ENCODE assay signal across 8 mouse cellular contexts in genomic region chr3:52196047-52196935, GRCm38 (mm10).
DNase-seq lines count a peak whose midpoint lies in the region; ATAC-seq and TF ChIP-seq lines count a peak whose summit lies in the region.

No protein-coding gene starts in this region.

- H3K79me2 ChIP-seq in myocyte (ENCODE audit: control insufficient read depth, insufficient read depth): no peaks in the 10 kb centered on the region

- H3K9ac ChIP-seq in embryonic facial prominence, embryonic 11.5 days (replicated peaks; ENCODE audit: low read length): peak overlapping the region; percentile 78
- peak overlapping the region; percentile 74 for H3K9ac ChIP-seq in heart, embryonic 11.5 days (ENCODE audit: low read depth, low read length)
- H3K9ac ChIP-seq in kidney, embryonic 14.5 days (ENCODE audit: low read depth, low read length): peak overlapping the region; percentile 63
- H3K9ac ChIP-seq in liver, embryonic 12.5 days: peak overlapping the region; percentile 44

- H3K27me3 ChIP-seq in embryonic facial prominence, embryonic 11.5 days (ENCODE audit: control insufficient read depth, insufficient read depth, low read length): no peaks in the 10 kb centered on the region
- H3K27me3 ChIP-seq in heart, embryonic 11.5 days (ENCODE audit: control insufficient read depth, insufficient read depth, low read length): no peaks in the 10 kb centered on the region
- no peaks in the 10 kb centered on the region for H3K27me3 ChIP-seq in kidney, embryonic 14.5 days (ENCODE audit: control insufficient read depth, insufficient read depth, low read length)
- peaks cover 45% of the 10 kb centered on the region for H3K27me3 ChIP-seq in liver, embryonic 12.5 days (replicated peaks)
- no peaks in the 10 kb centered on the region for H3K27me3 ChIP-seq in myocyte (ENCODE audit: control insufficient read depth, insufficient read depth, insufficient read length)

- ATAC-seq in embryonic facial prominence, embryonic 11.5 days (replicated peaks; ENCODE audit: insufficient number of reproducible peaks, low FRiP score, low TSS enrichment, low read depth): peak; percentile 72
- ATAC-seq in heart, embryonic 11.5 days (replicated peaks; ENCODE audit: insufficient number of reproducible peaks, low FRiP score, low TSS enrichment): peak; percentile 39; the same call in 1 of the 2 replicates
- peak; percentile 81 for ATAC-seq in kidney, embryonic 14.5 days (ENCODE audit: low FRiP score, low TSS enrichment)
- ATAC-seq in liver, embryonic 12.5 days: no peak

- H3ac ChIP-seq in myocyte (ENCODE audit: control insufficient read depth, insufficient read length): peak overlapping the region; percentile 13

- peaks cover 4% of the 10 kb centered on the region; the same call in 1 of the 2 replicates for H3K4me1 ChIP-seq in embryonic facial prominence, embryonic 11.5 days (ENCODE audit: control insufficient read depth, insufficient read depth, low read length)
- H3K4me1 ChIP-seq in heart, embryonic 11.5 days (ENCODE audit: control insufficient read depth, insufficient read depth, low read length): peaks cover 22% of the 10 kb centered on the region
- peaks cover 12% of the 10 kb centered on the region for H3K4me1 ChIP-seq in kidney, embryonic 14.5 days (ENCODE audit: control insufficient read depth, insufficient read depth, low read length)
- H3K4me1 ChIP-seq in liver, embryonic 12.5 days: peaks cover 23% of the 10 kb centered on the region

- peak; percentile 85 for DNase-seq in 3T3-L1 (ENCODE audit: low read depth, low spot score)
- DNase-seq in adrenal gland, postnatal 36 days: peak; percentile 85 to 89
- peak; percentile 90 for DNase-seq in embryonic facial prominence, embryonic 11.5 days (ENCODE audit: low spot score)
- DNase-seq in spleen, postnatal 36 days (ENCODE audit: low spot score in 2 of 2): peak; percentile 43 to 64

- WGBS in embryonic facial prominence, embryonic 11.5 days: 5% methylated on average over 27 of the region's 39 CpGs
- 5% methylated on average over 30 of the region's 39 CpGs for WGBS in heart, embryonic 11.5 days (ENCODE audit: insufficient replicate concordance)
- WGBS in kidney, embryonic 14.5 days: 3% methylated on average over 37 of the region's 39 CpGs
- WGBS in liver, embryonic 12.5 days (ENCODE audit: insufficient replicate concordance): 7% methylated on average over 31 of the region's 39 CpGs

- H3K4me3 ChIP-seq in embryonic facial prominence, embryonic 11.5 days (ENCODE audit: low read depth, low read length): peak overlapping the region; percentile 32
- peak overlapping the region; percentile 45 for H3K4me3 ChIP-seq in heart, embryonic 11.5 days (ENCODE audit: low read depth, low read length)
- H3K4me3 ChIP-seq in kidney, embryonic 14.5 days (ENCODE audit: low read length): peak overlapping the region; percentile 45
- peak overlapping the region; percentile 46 for H3K4me3 ChIP-seq in liver, embryonic 12.5 days
- H3K4me3 ChIP-seq in myocyte: peak overlapping the region; percentile 15

- H3K4me2 ChIP-seq in embryonic facial prominence, embryonic 11.5 days (ENCODE audit: low read depth, low read length): peak overlapping the region; percentile 73
- H3K4me2 ChIP-seq in heart, embryonic 11.5 days: peak overlapping the region; percentile 73
- peak overlapping the region; percentile 73 for H3K4me2 ChIP-seq in kidney, embryonic 14.5 days (replicated peaks; ENCODE audit: low read depth, low read length)
- peak overlapping the region; percentile 71 for H3K4me2 ChIP-seq in liver, embryonic 12.5 days
- peak overlapping the region; percentile 97 for H3K4me2 ChIP-seq in myocyte (ENCODE audit: low read depth)

- no peaks in the 10 kb centered on the region for H3K36me3 ChIP-seq in embryonic facial prominence, embryonic 11.5 days (replicated peaks; ENCODE audit: control insufficient read depth, insufficient read depth, low read depth, low read length)
- no peaks in the 10 kb centered on the region for H3K36me3 ChIP-seq in heart, embryonic 11.5 days (ENCODE audit: control insufficient read depth, insufficient read depth, low read length)
- no peaks in the 10 kb centered on the region for H3K36me3 ChIP-seq in kidney, embryonic 14.5 days (ENCODE audit: control insufficient read depth, insufficient read depth, low read length)
- no peaks in the 10 kb centered on the region for H3K36me3 ChIP-seq in liver, embryonic 12.5 days
- H3K36me3 ChIP-seq in myocyte (ENCODE audit: control insufficient read depth, insufficient read depth): no peaks in the 10 kb centered on the region

- H3K9me3 ChIP-seq in embryonic facial prominence, embryonic 11.5 days (replicated peaks; ENCODE audit: control insufficient read depth, low read length): no peaks in the 10 kb centered on the region
- H3K9me3 ChIP-seq in heart, embryonic 11.5 days (replicated peaks; ENCODE audit: control insufficient read depth, low read length): no peaks in the 10 kb centered on the region
- H3K9me3 ChIP-seq in kidney, embryonic 14.5 days (ENCODE audit: control insufficient read depth, low read length): no peaks in the 10 kb centered on the region
- no peaks in the 10 kb centered on the region for H3K9me3 ChIP-seq in liver, embryonic 12.5 days (replicated peaks)

- TF ChIP-seq POLR2A in myocyte (IDR thresholded peaks at IDR 0.05; ENCODE audit: insufficient read length, low read depth): no peak

- 0 out of 2 replicates have a peak overlapping the region, but pooled peaks have one; percentile 22 for H3K27ac ChIP-seq in embryonic facial prominence, embryonic 11.5 days (replicated peaks; ENCODE audit: low read depth, low read length)
- no peak overlapping the region for H3K27ac ChIP-seq in heart, embryonic 11.5 days (ENCODE audit: low read depth, low read length)
- peak overlapping the region; percentile 32; the same call in 1 of the 2 replicates for H3K27ac ChIP-seq in kidney, embryonic 14.5 days (ENCODE audit: low read depth, low read length)
- no peak overlapping the region for H3K27ac ChIP-seq in liver, embryonic 12.5 days

TF ChIP-seq in myocyte, 11 proteins besides CTCF, POLR2A, EP300 and RAD21:
- TF ChIP-seq E2F4 (IDR thresholded peaks at IDR 0.05; ENCODE audit: insufficient read depth) (no peak), MYOD1 (IDR thresholded peaks at IDR 0.05; ENCODE audit: control insufficient read depth in 1 of 3, insufficient read length in 2 of 3, low read depth in 2 of 3) (peak in 1 of 3 experiments; percentile 27)

Comparison
In these comparisons a context has a peak if more than half of its experiments do, and no peak if none do; other contexts are left out.
1. H3K27ac ChIP-seq: peak in embryonic facial prominence, embryonic 11.5 days (single experiment) and kidney, embryonic 14.5 days (single experiment); none in heart, embryonic 11.5 days (single experiment) and liver, embryonic 12.5 days (single experiment).
2. Peak in every context shown above with its lines, with median percentiles within 50 percentile points of each other: DNase-seq, H3K4me2 ChIP-seq, H3K4me3 ChIP-seq and H3K9ac ChIP-seq.